Mouse (Mus musculus): ENCODE measurements at regions not wholly inside any gene's neighbourhood (a gene's known extent, or its start where the extent isn't known, plus 50 kb on each side); places are given as distances from the start of the nearest gene placed in this dataset.

- no peak for DNase-seq (ENCODE audit: low spot score)
Measured at GRCm38 (mm10) chr3:70097813-70098212, 90.4 kb downstream of the Otol1 start.

GRCm38 (mm10) chr3:70102091-70102490, 94.7 kb downstream of the Otol1 start:
- DNase-seq (ENCODE audit: low spot score) = no peak

- no peak for DNase-seq (ENCODE audit: low spot score)
Measured at GRCm38 (mm10) chr3:70102593-70103213, 95.3 kb downstream of the Otol1 start.

- DNase-seq (ENCODE audit: low spot score) = peak; percentile 23
Measured at GRCm38 (mm10) chr3:70103983-70104827, 96.8 kb downstream of the Otol1 start.

GRCm38 (mm10) chr3:70104828-70105399, 97.5 kb downstream of the Otol1 start:
- DNase-seq (ENCODE audit: low spot score) = no peak

GRCm38 (mm10) chr3:70105561-70105960, 98.1 kb downstream of the Otol1 start:
- DNase-seq (ENCODE audit: low spot score) = no peak

- no peak for DNase-seq (ENCODE audit: low spot score)
Measured at GRCm38 (mm10) chr3:70106141-70106540, 98.7 kb downstream of the Otol1 start.

GRCm38 (mm10) chr3:70126212-70126611, 118.8 kb downstream of the Otol1 start:
- no peak for DNase-seq (ENCODE audit: low spot score)

GRCm38 (mm10) chr3:70130241-70131029, 123.0 kb downstream of the Otol1 start:
- no peak for DNase-seq (ENCODE audit: low spot score)

GRCm38 (mm10) chr3:70134963-70135362, 127.5 kb downstream of the Otol1 start:
- DNase-seq (ENCODE audit: low spot score) = no peak

GRCm38 (mm10) chr3:70138488-70138887, 131.1 kb downstream of the Otol1 start:
- no peak for DNase-seq (ENCODE audit: low spot score)

- DNase-seq (ENCODE audit: low spot score) = no peak
Measured at GRCm38 (mm10) chr3:70138926-70139325, 131.5 kb downstream of the Otol1 start.

GRCm38 (mm10) chr3:70145728-70146127, 138.3 kb downstream of the Otol1 start:
- DNase-seq (ENCODE audit: low spot score) = no peak

GRCm38 (mm10) chr3:70151156-70151555, 143.7 kb downstream of the Otol1 start:
- DNase-seq (ENCODE audit: low spot score) = no peak

GRCm38 (mm10) chr3:70160043-70160442, 152.6 kb downstream of the Otol1 start:
- no peak for DNase-seq (ENCODE audit: low spot score)

- no peak for DNase-seq (ENCODE audit: low spot score)
Measured at GRCm38 (mm10) chr3:70171667-70172066, 164.3 kb downstream of the Otol1 start.

GRCm38 (mm10) chr3:70176391-70176790, 169.0 kb downstream of the Otol1 start:
- DNase-seq (ENCODE audit: low spot score) = no peak

- no peak for DNase-seq (ENCODE audit: low spot score)
Measured at GRCm38 (mm10) chr3:70181611-70182010, 174.2 kb downstream of the Otol1 start.

- no peak for DNase-seq (ENCODE audit: low spot score)
Measured at GRCm38 (mm10) chr3:70190741-70191140, 183.3 kb downstream of the Otol1 start.

GRCm38 (mm10) chr3:70196671-70197070, 189.3 kb downstream of the Otol1 start:
- DNase-seq (ENCODE audit: low spot score) = no peak

GRCm38 (mm10) chr3:70198890-70199289, 191.5 kb downstream of the Otol1 start:
- no peak for DNase-seq (ENCODE audit: low spot score)

- DNase-seq (ENCODE audit: low spot score) = no peak
Measured at GRCm38 (mm10) chr3:70201334-70201943, 194.0 kb downstream of the Otol1 start.

Measured in urinary bladder, adult 2 months (tissue).